Mouse (Mus musculus) pancreas, adult 10 weeks (tissue): ENCODE data around the gene D5Ertd579e. TPM values are rescaled to one million over a fixed set of nuclear protein-coding genes. Genes with fewer than 3 reads are reported as not detected.

Experiments used
- polyA plus RNA-seq: library from polyadenylated mRNA; stranded (reverse); fragments of 350-450 nt; fragmentation: Illumina TruSeq; extraction: RNeasy Lipid Tissue Mini Kit (QIAGEN cat#74804); gene quantifications from one replicate; pipeline ENCODE4 v1.2.3, GENCODE M21; 2015; ENCODE audit warnings: low read depth, low replicate concordance; ENCODE audit not compliant: insufficient read depth

D5Ertd579e gene
- 8.2 TPM for polyA plus RNA-seq

DNA sequence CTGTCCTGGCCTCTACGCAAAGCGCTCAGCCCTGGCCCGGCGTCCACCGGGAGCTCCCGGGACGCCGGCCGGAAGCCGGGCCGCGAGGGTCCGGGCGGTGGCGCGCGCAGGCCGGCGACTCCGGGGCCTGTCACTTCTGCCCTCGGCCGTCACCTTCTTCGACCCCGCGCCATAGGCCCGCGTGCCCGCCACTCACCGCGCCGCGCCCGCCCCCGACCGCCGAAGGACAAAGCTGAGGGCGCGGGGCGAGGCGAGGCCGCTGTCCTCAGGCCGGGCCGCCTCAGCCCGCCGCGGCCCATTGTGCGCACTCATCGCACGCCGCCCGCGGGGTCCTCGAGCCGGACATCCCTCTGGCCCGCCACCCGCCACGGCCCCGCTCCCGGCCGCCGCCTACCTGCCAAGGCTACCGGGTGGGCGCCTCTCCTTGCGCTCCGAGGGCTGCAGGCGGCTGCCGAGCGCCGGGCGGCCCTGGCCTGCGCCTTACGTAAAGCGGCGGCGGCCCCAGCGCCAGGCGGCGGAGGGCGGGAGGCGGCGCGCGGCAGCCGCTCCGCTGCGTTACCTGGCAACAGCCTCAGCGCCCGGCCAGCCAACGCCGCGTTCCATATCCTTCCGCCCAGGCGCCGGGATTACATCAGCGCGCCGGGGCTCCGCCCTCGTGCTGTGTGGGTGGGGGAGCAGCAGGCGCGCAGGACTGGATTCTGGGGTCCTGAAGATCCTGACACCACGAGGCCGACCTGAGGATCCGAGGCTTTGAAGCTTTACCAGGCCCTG, at the start of gene D5Ertd579e:
TSS of gene D5Ertd579e (minus strand) at position 564 of the 771 bp plus-strand sequence.

DNA sequence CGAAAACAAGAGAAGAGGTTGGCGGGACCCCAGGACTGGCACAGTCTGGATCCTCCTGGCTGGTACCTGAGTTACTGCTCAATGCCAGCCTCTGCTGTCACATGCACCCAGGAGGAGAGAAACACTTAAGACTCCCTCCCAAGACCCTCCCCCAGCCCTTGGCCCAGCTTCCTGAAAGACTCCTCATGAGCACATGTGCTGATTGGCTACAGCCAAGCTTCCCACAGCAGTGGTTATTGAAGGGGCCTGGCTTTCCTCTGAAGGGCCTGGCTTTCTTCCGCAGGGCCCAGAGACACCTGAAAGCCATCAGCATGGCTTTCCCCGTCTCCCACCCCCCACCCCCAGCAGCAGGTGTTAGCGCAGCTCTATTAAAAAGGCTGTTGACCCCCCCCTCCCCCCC, 102.6 kb downstream of the D5Ertd579e start, which contains the start of gene Tbc1d14:
TSS of gene Tbc1d14 (minus strand) at position 101 of the 400 bp plus-strand sequence.

Other genes with a start within 250 kb of the D5Ertd579e start
- 4.2 TPM for gene Grpel1, start 231.0 kb downstream of the D5Ertd579e start, polyA plus RNA-seq
- 4.3 TPM for gene Tada2b, start 211.7 kb downstream of the D5Ertd579e start, polyA plus RNA-seq
- not detected for gene Ccdc96, start 211.4 kb downstream of the D5Ertd579e start, polyA plus RNA-seq
- 5.2 TPM for gene Tbc1d14, start 102.7 kb downstream of the D5Ertd579e start, polyA plus RNA-seq
- gene Bloc1s4, start 52.6 kb upstream of the D5Ertd579e start, polyA plus RNA-seq = 6.5 TPM
- gene Mrfap1, start 100.7 kb upstream of the D5Ertd579e start, polyA plus RNA-seq = 82.0 TPM
- 14.4 TPM for gene Man2b2, start 134.6 kb upstream of the D5Ertd579e start, polyA plus RNA-seq
- 0.44 TPM for gene Ppp2r2c, start 172.5 kb upstream of the D5Ertd579e start, polyA plus RNA-seq